Mouse (Mus musculus): Measurements from ENCODE around the gene Jarid2.

Jarid2 gene

GRCm38 (mm10) chr13:44775396-44775795 is 46.1 kb downstream of the Jarid2 start:
- in situ Hi-C loops (cut with MseI, MboI), result no loop called here

- in situ Hi-C loops (cut with MseI, MboI), result no loop called here
These were observed 51.2 kb downstream of the Jarid2 start for GRCm38 (mm10) chr13:44780506-44780905.

- in situ Hi-C loops (cut with MseI, MboI), result no loop called here
These were observed 51.9 kb downstream of the Jarid2 start for GRCm38 (mm10) chr13:44781126-44781525.

GRCm38 (mm10) chr13:44784551-44784950 is 55.3 kb downstream of the Jarid2 start:
- in situ Hi-C loops (cut with MseI, MboI), result no loop called here

- in situ Hi-C loops (cut with MseI, MboI), result no loop called here
These were observed 57.0 kb downstream of the Jarid2 start for GRCm38 (mm10) chr13:44786291-44786690.

- in situ Hi-C loops (cut with MseI, MboI), result no loop called here
These were observed 59.3 kb downstream of the Jarid2 start for GRCm38 (mm10) chr13:44788352-44789125.

GRCm38 (mm10) chr13:44789982-44790381 is 60.7 kb downstream of the Jarid2 start:
- in situ Hi-C loops (cut with MseI, MboI), result no loop called here

- in situ Hi-C loops (cut with MseI, MboI), result no loop called here
These were observed 63.2 kb downstream of the Jarid2 start for GRCm38 (mm10) chr13:44792361-44792892.

GRCm38 (mm10) chr13:44795891-44796290 is 66.6 kb downstream of the Jarid2 start:
- in situ Hi-C loops (cut with MseI, MboI), result no loop called here

- in situ Hi-C loops (cut with MseI, MboI), result no loop called here
These were observed 67.5 kb downstream of the Jarid2 start for GRCm38 (mm10) chr13:44796775-44797174.

- in situ Hi-C loops (cut with MseI, MboI), result no loop called here
These were observed 69.0 kb downstream of the Jarid2 start for GRCm38 (mm10) chr13:44798280-44798679.

- in situ Hi-C loops (cut with MseI, MboI), result no loop called here
These were observed 69.9 kb downstream of the Jarid2 start for GRCm38 (mm10) chr13:44799166-44799565.

- in situ Hi-C loops (cut with MseI, MboI), result no loop called here
These were observed 70.8 kb downstream of the Jarid2 start for GRCm38 (mm10) chr13:44800059-44800458.

- in situ Hi-C loops (cut with MseI, MboI), result no loop called here
These were observed 75.6 kb downstream of the Jarid2 start for GRCm38 (mm10) chr13:44804876-44805275.

GRCm38 (mm10) chr13:44808307-44808706 is 79.0 kb downstream of the Jarid2 start:
- in situ Hi-C loops (cut with MseI, MboI), result no loop called here

GRCm38 (mm10) chr13:44811021-44811420 is 81.7 kb downstream of the Jarid2 start:
- in situ Hi-C loops (cut with MseI, MboI), result no loop called here

- in situ Hi-C loops (cut with MseI, MboI), result no loop called here
These were observed 82.3 kb downstream of the Jarid2 start for GRCm38 (mm10) chr13:44811601-44812000.

GRCm38 (mm10) chr13:44812381-44812780 is 83.1 kb downstream of the Jarid2 start:
- in situ Hi-C loops (cut with MseI, MboI), result no loop called here

- in situ Hi-C loops (cut with MseI, MboI), result no loop called here
These were observed 90.1 kb downstream of the Jarid2 start for GRCm38 (mm10) chr13:44819400-44819799.

GRCm38 (mm10) chr13:44822578-44822977 is 93.3 kb downstream of the Jarid2 start:
- in situ Hi-C loops (cut with MseI, MboI), result no loop called here

- in situ Hi-C loops (cut with MseI, MboI), result no loop called here
These were observed 99.6 kb downstream of the Jarid2 start for GRCm38 (mm10) chr13:44828903-44829302.

GRCm38 (mm10) chr13:44832104-44832503 is 102.8 kb downstream of the Jarid2 start:
- in situ Hi-C loops (cut with MseI, MboI), result no loop called here

GRCm38 (mm10) chr13:44832866-44833265 is 103.6 kb downstream of the Jarid2 start:
- in situ Hi-C loops (cut with MseI, MboI), result no loop called here
